Mouse (Mus musculus): Measurements from ENCODE around the gene Olfr446.

Olfr446 gene

GRCm38 (mm10) chr6:42921077-42921476, at the start of gene Olfr446:
TSS of gene Olfr446 (plus strand) at chr6:42921377.
- DNase-seq: no peak

- DNase-seq: no peak
These were observed 44.9 kb upstream of the Olfr446 start for GRCm38 (mm10) chr6:42876323-42876722.

GRCm38 (mm10) chr6:42890141-42890540, 31.0 kb upstream of the Olfr446 start, which contains the start of gene Olfr448:
TSS of gene Olfr448 (plus strand) at chr6:42890441.
- no peak for DNase-seq

- no peak for DNase-seq
These were observed 20.8 kb upstream of the Olfr446 start for GRCm38 (mm10) chr6:42900345-42900744.

- DNase-seq: no peak
These were observed 12.6 kb upstream of the Olfr446 start, which contains the start of gene Olfr447 for GRCm38 (mm10) chr6:42908578-42908977. TSS of gene Olfr447 (plus strand) at chr6:42908878.

GRCm38 (mm10) chr6:42948767-42949166, 27.6 kb downstream of the Olfr446 start, which contains the start of gene Olfr444:
TSS of gene Olfr444 (plus strand) at chr6:42949067.
- no peak for DNase-seq

GRCm38 (mm10) chr6:42980377-42980776, 59.2 kb downstream of the Olfr446 start:
- DNase-seq: no peak
